Mouse (Mus musculus) bone marrow, adult 2 months (tissue): ENCODE data around the gene Arhgap42.

Experiments used
- CTCF ChIP-seq: fragments of 200-500 bp; IDR thresholded peaks from 2 replicates; pipeline ENCODE4 v1.5.1; 2011; ENCODE audit warnings: low read length, control low read depth; ENCODE audit not compliant: control insufficient read depth, insufficient read depth
- POLR2A ChIP-seq: fragments of 200-500 bp; IDR thresholded peaks from 2 replicates; pipeline ENCODE4 v1.6.1; 2011; ENCODE audit warnings: low read depth, mild to moderate bottlenecking, control low read depth, low read length, borderline replicate concordance; ENCODE audit not compliant: control insufficient read depth

DNA sequence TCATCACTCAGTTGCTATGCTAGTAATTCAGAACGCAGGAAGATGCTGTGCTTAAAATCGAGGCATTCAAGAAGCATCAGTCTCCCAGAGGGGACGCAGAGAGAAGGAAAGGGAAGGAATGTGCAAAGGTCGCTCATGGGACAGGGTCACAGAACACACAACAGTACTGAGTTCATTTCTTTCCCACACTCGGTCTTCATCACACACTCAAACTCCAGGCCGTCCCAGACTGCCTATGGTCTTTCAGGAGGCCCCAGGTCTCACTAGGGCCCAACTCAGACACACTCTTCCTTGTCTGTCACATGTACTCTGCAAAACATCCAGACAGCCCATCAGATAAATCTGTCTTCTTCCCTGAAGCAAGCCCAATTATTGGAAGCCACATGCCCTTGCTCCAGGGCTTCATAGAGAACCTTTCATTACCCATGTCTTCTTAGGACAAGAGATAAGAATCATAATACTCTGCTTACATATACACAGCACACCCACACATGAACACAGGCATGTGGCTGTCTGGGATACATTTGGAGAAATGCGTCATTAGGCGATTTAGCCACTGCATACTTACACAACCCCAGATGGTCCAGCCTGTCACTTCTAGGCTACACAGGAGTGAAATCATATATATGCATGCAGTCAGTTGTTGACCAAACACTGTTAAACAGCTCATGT lies 39.6 kb downstream of the Arhgap42 start:
- TF ChIP-seq POLR2A (no peak), CTCF (no peak)
